Mouse (Mus musculus) embryo, embryonic 10.5 days (tissue): Measurements from ENCODE around the gene Gm17087.

Source experiments
- DNase-seq: peaks from one replicate; pipeline ENCODE4 v3.0.0-alpha.2; 2015; ENCODE audit warnings: low spot score

Gm17087 gene

GRCm38 (mm10) chr17:8546366-8546765 is 20.4 kb downstream of the Gm17087 start:
- DNase-seq: no peak

DNA sequence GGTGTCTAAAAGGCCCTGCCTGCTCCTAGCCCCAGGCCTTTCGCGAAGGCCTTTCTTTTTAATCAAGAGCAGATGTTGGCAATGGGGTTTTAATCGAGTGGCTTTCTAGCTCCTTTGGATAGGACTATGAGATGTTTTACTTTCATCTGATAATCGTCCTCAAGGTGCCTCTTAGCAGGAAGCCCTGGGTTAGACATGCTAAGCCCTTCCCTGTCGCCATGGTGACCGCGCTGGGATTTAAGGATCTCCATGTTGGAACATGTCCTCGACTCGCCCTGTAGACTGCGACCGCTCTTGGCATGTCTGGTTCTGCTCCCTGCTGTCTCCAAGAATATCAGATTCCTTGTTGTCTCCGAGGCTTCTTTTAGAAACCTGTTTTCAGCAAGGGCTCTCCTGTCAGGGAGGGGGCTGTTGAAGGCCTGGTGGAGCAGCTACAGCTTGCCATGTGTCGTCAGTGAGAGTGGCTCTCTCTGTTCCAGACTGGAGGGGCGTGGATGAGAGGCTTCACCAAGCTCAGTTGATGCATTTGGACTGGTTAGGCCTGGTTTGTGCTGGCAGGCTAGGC is 24.7 kb downstream of the Gm17087 start:
- DNase-seq: peak; percentile 69

- DNase-seq: peak; percentile 40
These were observed 28.6 kb downstream of the Gm17087 start for GRCm38 (mm10) chr17:8538102-8538501.

DNA sequence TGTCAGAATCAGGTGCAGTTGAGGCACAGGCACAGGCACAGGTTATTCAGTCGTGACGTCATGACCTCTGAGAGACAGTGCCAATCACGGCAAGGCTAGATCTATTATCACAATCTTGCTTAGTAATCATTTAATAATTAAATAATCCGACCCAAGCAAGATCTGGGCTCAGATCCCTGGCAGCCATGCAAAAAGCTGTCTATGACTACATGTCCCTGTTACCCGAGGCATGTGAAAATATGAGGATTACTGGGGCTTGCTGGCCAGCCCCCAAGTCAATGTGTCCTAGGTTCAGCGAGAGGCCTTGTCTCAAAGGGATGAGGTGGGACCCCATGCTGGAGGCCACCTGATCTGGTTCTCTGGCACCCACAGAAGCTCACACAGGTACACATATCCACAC is 30.2 kb downstream of the Gm17087 start:
- DNase-seq: no peak

DNA sequence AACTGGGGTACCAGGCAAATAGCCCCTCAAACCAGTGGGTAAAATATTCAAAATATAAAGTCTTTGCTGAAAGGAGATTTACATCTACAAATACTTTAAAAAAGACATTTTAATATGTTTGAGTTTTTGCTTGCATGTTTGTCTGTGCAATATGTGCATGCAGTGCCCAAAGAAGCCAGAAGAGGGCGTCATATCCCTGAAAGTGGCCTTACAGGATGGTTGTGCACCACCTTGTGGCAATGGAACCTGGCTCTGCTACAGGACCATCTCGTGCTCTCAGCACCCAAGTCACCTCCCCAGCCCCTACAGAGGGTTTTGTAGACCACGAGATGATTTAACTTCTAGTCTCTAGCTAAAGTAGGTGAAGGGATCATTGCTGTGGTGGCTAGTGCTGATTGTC is 32.9 kb downstream of the Gm17087 start:
- no peak for DNase-seq

- DNase-seq: no peak
These were observed 34.1 kb downstream of the Gm17087 start for GRCm38 (mm10) chr17:8532609-8533008.

- DNase-seq: no peak
These were observed 38.1 kb downstream of the Gm17087 start for GRCm38 (mm10) chr17:8528641-8529040.

DNA sequence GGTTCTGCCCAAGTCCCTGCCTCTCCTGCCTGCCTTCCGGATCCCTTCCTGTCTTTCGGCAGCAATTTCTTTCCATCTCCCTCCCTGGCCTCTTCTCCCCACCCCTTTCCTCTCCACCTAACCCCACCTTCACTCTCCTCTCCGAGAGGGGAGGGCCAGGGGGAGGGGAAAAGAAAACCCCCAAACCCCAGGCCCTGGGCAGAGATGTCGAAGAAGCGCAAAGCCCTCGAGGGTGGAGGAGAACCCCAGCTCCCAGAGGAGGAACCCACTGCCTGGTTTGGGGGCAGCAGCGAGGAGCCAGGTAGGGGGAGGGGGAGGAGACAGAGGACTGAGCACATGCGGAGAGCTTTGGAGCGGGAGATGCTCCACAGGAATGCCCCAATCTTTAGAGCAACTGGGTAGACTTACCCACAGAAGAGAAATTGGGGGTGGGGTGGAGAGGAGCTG is 39.9 kb downstream of the Gm17087 start:
- DNase-seq: no peak

DNA sequence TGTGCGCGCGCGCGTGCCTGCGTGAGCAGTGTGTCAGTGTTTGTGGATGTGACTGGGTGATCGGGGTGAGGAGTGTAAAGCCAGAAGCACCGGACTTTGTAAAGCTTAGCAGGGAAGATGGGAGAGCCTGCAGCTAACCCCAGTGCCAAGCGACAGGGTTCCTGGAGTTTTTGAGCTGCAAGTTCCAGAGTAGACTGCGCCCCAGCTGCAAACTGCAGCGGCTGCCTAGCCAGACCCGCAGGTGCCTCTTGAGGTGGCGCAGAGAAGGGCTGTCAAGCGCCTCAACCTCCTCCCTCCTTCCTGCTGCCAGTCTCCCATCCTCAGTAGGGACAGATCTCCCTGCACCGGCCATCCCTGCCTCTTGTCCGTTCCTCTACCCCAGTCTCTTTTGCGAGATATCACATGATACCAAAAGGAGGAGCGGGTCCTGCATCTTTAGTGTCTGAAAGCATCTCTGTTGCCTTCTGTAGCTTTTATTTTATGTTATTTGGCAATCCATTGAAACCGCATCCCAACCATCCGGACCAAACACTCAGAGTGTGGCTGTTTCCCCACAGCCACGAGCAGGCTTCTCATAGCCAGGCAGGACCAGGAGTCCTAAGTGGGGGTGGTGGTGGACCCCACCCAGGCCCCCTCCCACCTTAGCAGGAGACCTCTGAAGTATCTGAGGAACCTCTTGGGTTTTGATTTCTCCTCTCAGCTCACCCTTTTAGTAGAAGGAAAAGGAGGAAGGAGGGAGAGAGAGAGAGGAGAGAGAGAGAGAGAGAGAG is 40.6 kb downstream of the Gm17087 start:
- peak; percentile 38 for DNase-seq

- DNase-seq: peak; percentile 46
These were observed 41.5 kb downstream of the Gm17087 start, which contains the start of gene Pde10a for GRCm38 (mm10) chr17:8525225-8525721. Pde10a (plus strand) TSS chr17:8525372.

- DNase-seq: peak; percentile 77
These were observed 42.2 kb downstream of the Gm17087 start for GRCm38 (mm10) chr17:8524387-8525165.

GRCm38 (mm10) chr17:8523986-8524385 is 42.8 kb downstream of the Gm17087 start:
- no peak for DNase-seq

DNA sequence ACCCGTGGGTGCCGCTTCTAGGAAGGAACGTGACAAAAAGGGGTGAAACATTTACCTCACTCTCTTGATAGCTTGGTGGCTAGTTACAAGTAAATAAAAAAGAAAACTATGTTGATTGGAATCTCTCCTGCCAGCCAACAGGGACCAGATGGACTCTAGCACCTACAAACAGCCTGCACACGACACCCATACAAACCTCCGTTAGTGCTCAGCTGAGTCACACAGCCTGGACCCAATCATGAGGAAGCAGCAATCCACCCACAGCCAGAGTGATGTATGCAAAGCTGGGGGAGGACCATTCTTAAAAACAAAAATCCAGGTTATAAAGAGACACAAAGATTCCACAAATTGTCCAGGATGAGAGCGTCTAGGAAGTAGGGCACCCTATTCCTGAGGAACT is 50.7 kb downstream of the Gm17087 start:
- no peak for DNase-seq
